ENCODE assay signal across 11 mouse cellular contexts in the genomic region with DNA sequence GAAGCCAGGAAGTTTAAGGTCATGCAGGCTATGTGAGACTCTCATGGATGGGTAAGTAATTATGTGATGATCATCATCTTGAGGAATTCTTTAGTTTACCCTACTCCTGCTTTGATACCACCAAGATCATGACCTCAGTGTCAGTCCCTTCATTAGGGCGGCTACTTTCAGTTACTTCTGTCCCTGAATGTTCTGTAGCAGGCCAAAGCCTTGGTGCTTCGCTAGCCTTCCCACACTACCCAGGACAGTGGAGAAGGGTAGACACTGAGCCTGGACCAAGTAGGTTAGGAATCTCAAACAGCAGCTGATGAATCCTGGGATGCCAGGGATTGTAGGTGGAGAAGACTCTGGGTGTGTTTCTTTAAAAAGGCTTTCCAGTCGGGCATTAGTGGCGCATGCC. TPM values are rescaled to one million over a fixed set of nuclear protein-coding genes. Genes with fewer than 3 reads are reported as not detected.
DNase-seq lines count a peak whose midpoint lies in the region; ATAC-seq lines count a peak whose summit lies in the region.
"Had no signal": no experiment of that assay in that cellular context is flagged by ENCODE, and none has a peak within 500 bp of the region (broad histone marks: within the 10 kb centered on the region; RNA-seq: fewer than 3 reads in every experiment).

No protein-coding gene starts in this region.

- H3K27ac ChIP-seq in heart, embryonic 16.5 days (ENCODE audit: low read length): peak overlapping the region; percentile 98
- H3K27ac ChIP-seq in neural tube, embryonic 12.5 days: no peak overlapping the region
- no peak overlapping the region for H3K27ac ChIP-seq in limb, embryonic 15.5 days

- H3K4me2 ChIP-seq in heart, embryonic 16.5 days (ENCODE audit: low read depth, low read length): peak overlapping the region; percentile 85
- H3K4me2 ChIP-seq in neural tube, embryonic 12.5 days (replicated peaks): peak overlapping the region; percentile 77
- peak overlapping the region; percentile 68; the same call in 1 of the 2 replicates for H3K4me2 ChIP-seq in limb, embryonic 15.5 days

- ATAC-seq in heart, embryonic 16.5 days (replicated peaks; ENCODE audit: extremely low read depth, insufficient read depth, low FRiP score): no peak
- ATAC-seq in neural tube, embryonic 12.5 days (ENCODE audit: low FRiP score, low read depth): no peak
- no peak for ATAC-seq in limb, embryonic 15.5 days (ENCODE audit: insufficient number of reproducible peaks, low FRiP score, low TSS enrichment, low read depth)

- H3K27me3 ChIP-seq in heart, embryonic 16.5 days (ENCODE audit: control insufficient read depth, insufficient read depth, low read length): no peaks in the 10 kb centered on the region
- no peaks in the 10 kb centered on the region for H3K27me3 ChIP-seq in neural tube, embryonic 12.5 days (replicated peaks)
- H3K27me3 ChIP-seq in limb, embryonic 15.5 days: no peaks in the 10 kb centered on the region

- H3K4me1 ChIP-seq in heart, embryonic 16.5 days (ENCODE audit: control insufficient read depth, insufficient read depth, low read length): peaks cover 39% of the 10 kb centered on the region
- peaks cover 44% of the 10 kb centered on the region for H3K4me1 ChIP-seq in neural tube, embryonic 12.5 days
- H3K4me1 ChIP-seq in limb, embryonic 15.5 days: peaks cover 46% of the 10 kb centered on the region

- peaks cover 41% of the 10 kb centered on the region for H3K36me3 ChIP-seq in heart, embryonic 16.5 days (ENCODE audit: control insufficient read depth, insufficient read depth)
- H3K36me3 ChIP-seq in neural tube, embryonic 12.5 days: peaks cover 44% of the 10 kb centered on the region
- peaks cover 50% of the 10 kb centered on the region for H3K36me3 ChIP-seq in limb, embryonic 15.5 days

- 80% methylated on average over 4 of the region's 4 CpGs for WGBS in heart, embryonic 16.5 days
- WGBS in neural tube, embryonic 12.5 days: 90% methylated on average over 4 of the region's 4 CpGs
- 92% methylated on average over 4 of the region's 4 CpGs for WGBS in limb, embryonic 15.5 days

- H3K4me3 ChIP-seq in heart, embryonic 16.5 days (ENCODE audit: low read length): no peak overlapping the region
- H3K4me3 ChIP-seq in neural tube, embryonic 12.5 days: no peak overlapping the region
- H3K4me3 ChIP-seq in limb, embryonic 15.5 days: no peak overlapping the region

- DNase-seq in heart, postnatal 4 days: no peak
- no peak for DNase-seq in neural tube, embryonic 10.5 days (ENCODE audit: extremely low spot score, low spot score)
- DNase-seq in cerebellum, postnatal 10 days: no peak
- DNase-seq in adrenal gland, postnatal 25 days: no peak
- no peak for DNase-seq in right cerebral cortex, adult 2 months (ENCODE audit: low spot score in 2 of 2)
- DNase-seq: kidney, postnatal 25 days; lung, postnatal 14 days; thymus, postnatal 25 days had no signal

- no peaks in the 10 kb centered on the region for H3K9me3 ChIP-seq in heart, embryonic 16.5 days (replicated peaks; ENCODE audit: control insufficient read depth, low read length)
- no peaks in the 10 kb centered on the region for H3K9me3 ChIP-seq in neural tube, embryonic 12.5 days
- H3K9me3 ChIP-seq in limb, embryonic 15.5 days: no peaks in the 10 kb centered on the region

- H3K9ac ChIP-seq in heart, embryonic 16.5 days (ENCODE audit: low read length): no peak overlapping the region
- H3K9ac ChIP-seq in neural tube, embryonic 12.5 days: no peak overlapping the region
- no peak overlapping the region for H3K9ac ChIP-seq in limb, embryonic 15.5 days

RNA-seq across cellular contexts. Expression of a gene that starts 1.2 kb away (rescaled TPM):
- polyA plus RNA-seq in heart, embryonic 16.5 days (2015; fragmentation: Nextera tagmentation; extraction: Ambion mirVana): 83.7 and 95.0 TPM in 2 replicates
- total RNA-seq in heart, postnatal 4 days (2021): 10 to 100 TPM; 23.5 to 26.6 TPM
- polyA plus RNA-seq in neural tube, embryonic 12.5 days (2016; fragmentation: Nextera tagmentation; extraction: Ambion mirVana): 90.2 and 93.0 TPM in 2 replicates
- polyA plus RNA-seq in limb, embryonic 15.5 days (2015; fragmentation: Nextera tagmentation; extraction: Ambion mirVana): 117 and 124 TPM in 2 replicates
- 102 and 139 TPM in 2 replicates for total RNA-seq in adrenal gland, postnatal 25 days (2021)

RNA-seq across cellular contexts. Expression of a gene that starts 5.2 kb away (rescaled TPM):
- 16.8 and 21.1 TPM in 2 replicates for polyA plus RNA-seq in heart, embryonic 16.5 days (2015; fragmentation: Nextera tagmentation; extraction: Ambion mirVana)
- 10 to 100 TPM; 17.4 to 19.9 TPM for total RNA-seq in heart, postnatal 4 days (2021)
- 25.7 and 33.4 TPM in 2 replicates for polyA plus RNA-seq in neural tube, embryonic 12.5 days (2016; fragmentation: Nextera tagmentation; extraction: Ambion mirVana)
- polyA plus RNA-seq in limb, embryonic 15.5 days (2015; fragmentation: Nextera tagmentation; extraction: Ambion mirVana): 48.4 and 50.5 TPM in 2 replicates
- total RNA-seq in adrenal gland, postnatal 25 days (2021): 49.1 and 59.8 TPM in 2 replicates

RNA-seq across cellular contexts. Expression of a gene that starts 6.0 kb away (rescaled TPM):
- 123 and 171 TPM in 2 replicates for polyA plus RNA-seq in heart, embryonic 16.5 days (2015; fragmentation: Nextera tagmentation; extraction: Ambion mirVana)
- total RNA-seq in heart, postnatal 4 days (2021): 100 to 1,000 TPM; 263 to 265 TPM
- polyA plus RNA-seq in neural tube, embryonic 12.5 days (2016; fragmentation: Nextera tagmentation; extraction: Ambion mirVana): 33.7 and 37.8 TPM in 2 replicates
- 39.9 and 46.3 TPM in 2 replicates for polyA plus RNA-seq in limb, embryonic 15.5 days (2015; fragmentation: Nextera tagmentation; extraction: Ambion mirVana)
- 86.0 and 90.9 TPM in 2 replicates for total RNA-seq in adrenal gland, postnatal 25 days (2021)

RNA-seq across cellular contexts. Expression of a gene that starts 6.7 kb away (rescaled TPM):
- polyA plus RNA-seq in heart, embryonic 16.5 days (2015; fragmentation: Nextera tagmentation; extraction: Ambion mirVana): 68.9 and 104 TPM in 2 replicates
- 100 to 1,000 TPM; 243 to 246 TPM for total RNA-seq in heart, postnatal 4 days (2021)
- polyA plus RNA-seq in neural tube, embryonic 12.5 days (2016; fragmentation: Nextera tagmentation; extraction: Ambion mirVana): 324 and 325 TPM in 2 replicates
- 168 TPM in 2 replicates for polyA plus RNA-seq in limb, embryonic 15.5 days (2015; fragmentation: Nextera tagmentation; extraction: Ambion mirVana)
- total RNA-seq in adrenal gland, postnatal 25 days (2021): 140 and 178 TPM in 2 replicates

RNA-seq across cellular contexts. Expression of a gene that starts 10.9 kb away (rescaled TPM):
- polyA plus RNA-seq in heart, embryonic 16.5 days (2015; fragmentation: Nextera tagmentation; extraction: Ambion mirVana): 40.3 and 44.1 TPM in 2 replicates
- total RNA-seq in heart, postnatal 4 days (2021): 10 to 100 TPM; 48.7 to 49.2 TPM
- polyA plus RNA-seq in neural tube, embryonic 12.5 days (2016; fragmentation: Nextera tagmentation; extraction: Ambion mirVana): 22.0 and 22.9 TPM in 2 replicates
- 23.8 and 30.6 TPM in 2 replicates for polyA plus RNA-seq in limb, embryonic 15.5 days (2015; fragmentation: Nextera tagmentation; extraction: Ambion mirVana)
- total RNA-seq in adrenal gland, postnatal 25 days (2021): 46.9 and 50.3 TPM in 2 replicates
